Mouse (Mus musculus): ENCODE data around the gene S100a13. TPM values are rescaled to one million over a fixed set of nuclear protein-coding genes. Genes with fewer than 3 reads are reported as not detected.

Gene S100a13
- polyA plus RNA-seq, 1 experiment from 2014 or later, result 7.8 TPM

DNA sequence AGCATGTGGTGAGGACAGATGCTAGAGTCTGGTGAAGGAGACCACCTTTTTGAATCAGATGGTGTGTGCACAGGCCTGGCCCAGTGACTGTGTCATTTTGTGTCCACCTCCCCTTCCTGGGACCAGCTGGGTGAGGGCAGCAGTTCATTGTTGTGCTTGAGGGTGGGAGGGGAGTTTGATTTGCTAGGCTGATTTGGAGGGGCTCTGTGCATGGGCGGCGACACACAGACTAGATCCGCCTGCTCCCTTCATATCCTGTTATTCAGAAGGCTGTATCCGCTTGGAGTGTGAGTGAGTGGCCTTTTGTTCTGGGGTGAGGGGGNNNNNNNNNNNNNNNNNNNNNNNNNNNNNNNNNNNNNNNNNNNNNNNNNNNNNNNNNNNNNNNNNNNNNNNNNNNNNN is 26.7 kb downstream of the S100a13 start:
- WGBS, result 63% methylated on average over 4 of the region's 4 CpGs
- no peak for DNase-seq (ENCODE audit: extremely low spot score, low spot score)
- peak overlapping the region; percentile 62 for H3K27ac ChIP-seq

GRCm38 (mm10) chr3:90549676-90550420 is 35.6 kb downstream of the S100a13 start:
- 72% methylated on average over 5 of the region's 5 CpGs for WGBS
- no peak overlapping the region for H3K4me3 ChIP-seq
- H3K4me1 ChIP-seq, result peaks cover 9% of the 10 kb centered on the region
- DNase-seq (ENCODE audit: extremely low spot score, low spot score), result no peak
- no peaks in the 10 kb centered on the region for H3K36me3 ChIP-seq (replicated peaks)
- H3K9me3 ChIP-seq, result no peaks in the 10 kb centered on the region
- H3K27me3 ChIP-seq (ENCODE audit: poor library complexity, severe bottlenecking), result no peaks in the 10 kb centered on the region
- no peak overlapping the region for H3K27ac ChIP-seq

More for the DNA sequence above, 26.7 kb downstream of the S100a13 start:
- no peaks in the 10 kb centered on the region for H3K36me3 ChIP-seq (replicated peaks)
- H3K4me3 ChIP-seq, result no peak overlapping the region
- H3K9me3 ChIP-seq, result no peaks in the 10 kb centered on the region
- H3K27me3 ChIP-seq (ENCODE audit: poor library complexity, severe bottlenecking), result no peaks in the 10 kb centered on the region; the same call in 1 of the 2 replicates
- H3K4me1 ChIP-seq, result peaks cover 24% of the 10 kb centered on the region

DNA sequence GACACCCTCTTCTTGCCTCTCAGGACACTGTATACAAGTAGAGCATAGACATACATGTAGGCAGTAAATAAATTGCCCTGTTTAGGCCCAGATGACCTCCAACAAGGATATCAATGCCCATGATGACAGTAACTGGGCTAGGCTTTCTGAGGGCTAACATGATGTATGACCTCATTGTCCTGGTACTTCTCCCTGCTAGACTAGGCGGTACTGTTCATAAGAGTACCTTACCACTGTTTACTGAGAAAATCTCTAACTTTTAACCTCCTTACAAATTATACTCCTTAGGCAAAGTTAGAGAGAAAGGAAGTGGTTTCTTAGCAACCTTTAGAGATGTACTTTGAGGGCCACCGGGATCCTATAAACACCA is 36.2 kb downstream of the S100a13 start:
- no peak for DNase-seq (ENCODE audit: extremely low spot score, low spot score)
- no peaks in the 10 kb centered on the region for H3K36me3 ChIP-seq (replicated peaks)
- 92% methylated on average over 2 of the region's 2 CpGs for whole genome bisulfite sequencing
- H3K27ac ChIP-seq, result no peak overlapping the region
- H3K4me3 ChIP-seq, result no peak overlapping the region
- no peaks in the 10 kb centered on the region for H3K27me3 ChIP-seq (ENCODE audit: poor library complexity, severe bottlenecking)
- no peaks in the 10 kb centered on the region for H3K9me3 ChIP-seq
- H3K4me1 ChIP-seq, result peaks cover 9% of the 10 kb centered on the region

- no peaks in the 10 kb centered on the region for H3K9me3 ChIP-seq
- no peaks in the 10 kb centered on the region for H3K36me3 ChIP-seq (replicated peaks)
- no peaks in the 10 kb centered on the region for H3K27me3 ChIP-seq (ENCODE audit: poor library complexity, severe bottlenecking)
- no peak overlapping the region for H3K27ac ChIP-seq
- H3K4me3 ChIP-seq, result no peak overlapping the region
- WGBS, result 74% methylated on average over 2 of the region's 2 CpGs
- DNase-seq (ENCODE audit: extremely low spot score, low spot score), result no peak
- H3K4me1 ChIP-seq, result peaks cover 13% of the 10 kb centered on the region
Observed at GRCm38 (mm10) chr3:90552231-90552630, 38.0 kb downstream of the S100a13 start.

GRCm38 (mm10) chr3:90555954-90556353 is 41.7 kb downstream of the S100a13 start:
- Histone ChIP-seq H3K27ac (no peak overlapping the region), H3K36me3 (replicated peaks) (no peaks in the 10 kb centered on the region), H3K4me3 (no peak overlapping the region), H3K4me1 (peaks cover 4% of the 10 kb centered on the region; the same call in 1 of the 2 replicates), H3K27me3 (ENCODE audit: poor library complexity, severe bottlenecking) (no peaks in the 10 kb centered on the region), H3K9me3 (no peaks in the 10 kb centered on the region)
- 65% methylated on average over 5 of the region's 5 CpGs for WGBS
- DNase-seq (ENCODE audit: extremely low spot score, low spot score), result no peak

DNA sequence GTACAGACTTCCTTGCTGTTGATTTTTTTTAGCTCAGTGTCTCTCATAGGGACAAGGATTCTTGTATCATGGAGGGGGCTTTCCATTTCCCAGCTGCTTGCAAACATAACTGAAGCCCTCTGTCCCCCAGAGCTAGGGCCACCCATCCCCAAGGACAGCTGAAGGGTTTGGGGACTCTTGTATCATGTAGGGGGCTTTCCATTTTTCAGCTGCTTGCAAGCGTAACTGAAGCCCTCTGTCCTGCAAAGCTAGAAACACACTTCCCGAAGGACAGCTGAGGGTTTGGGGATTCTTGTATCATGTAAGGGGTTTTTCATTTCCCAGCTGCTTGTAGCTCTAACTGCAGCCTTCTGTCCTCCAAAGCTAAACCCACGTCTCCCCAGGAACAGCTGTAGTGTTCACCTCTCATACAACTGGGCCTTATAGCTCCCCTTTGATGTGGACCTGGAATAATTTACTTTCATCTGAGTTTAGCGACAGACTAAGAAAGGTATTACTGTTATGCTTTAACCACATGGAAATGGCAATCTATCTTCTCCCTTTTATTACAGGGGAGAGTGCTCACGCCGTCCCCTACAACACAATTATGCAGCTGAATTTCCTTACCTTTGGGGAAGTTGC is 45.9 kb downstream of the S100a13 start, which contains the start of gene S100a3:
TSS of gene S100a3 (plus strand) at position 571 of the 621 bp plus-strand sequence.
- H3K9me3 ChIP-seq, result no peaks in the 10 kb centered on the region
- 87% methylated on average over 6 of the region's 6 CpGs for WGBS
- peaks cover 4% of the 10 kb centered on the region; the same call in 1 of the 2 replicates for H3K4me1 ChIP-seq
- no peak within 1 kb of the TSS for H3K27ac ChIP-seq
- H3K36me3 ChIP-seq (replicated peaks), result no peaks in the 10 kb centered on the region
- DNase-seq (ENCODE audit: extremely low spot score, low spot score), result no peak
- H3K27me3 ChIP-seq (ENCODE audit: poor library complexity, severe bottlenecking), result no peaks in the 10 kb centered on the region
- H3K4me3 ChIP-seq, result no peak within 1 kb of the TSS

Other genes starting within 250 kb of the S100a13 start
- gene Dennd4b, start 249.2 kb upstream of the S100a13 start, polyA plus RNA-seq (2016; fragmentation: Nextera tagmentation; extraction: Ambion mirVana), result 7.0 and 7.2 TPM in 2 replicates
- gene Gatad2b, start 221.3 kb upstream of the S100a13 start, polyA plus RNA-seq (2016; fragmentation: Nextera tagmentation; extraction: Ambion mirVana), result 12.4 and 14.4 TPM in 2 replicates
- gene Slc27a3, start 124.5 kb upstream of the S100a13 start, polyA plus RNA-seq (2016; fragmentation: Nextera tagmentation; extraction: Ambion mirVana), result 18.8 and 20.9 TPM in 2 replicates
- 40.9 and 41.9 TPM in 2 replicates for gene Ints3, start 80.8 kb upstream of the S100a13 start, polyA plus RNA-seq (2016; fragmentation: Nextera tagmentation; extraction: Ambion mirVana)
- gene Npr1, start 48.6 kb upstream of the S100a13 start, polyA plus RNA-seq (2016; fragmentation: Nextera tagmentation; extraction: Ambion mirVana), result 2.0 and 2.3 TPM in 2 replicates
- gene Ilf2, start 38.3 kb upstream of the S100a13 start, polyA plus RNA-seq (2016; fragmentation: Nextera tagmentation; extraction: Ambion mirVana), result 344 and 355 TPM in 2 replicates
- 58.9 and 59.6 TPM in 2 replicates for gene Snapin, start 23.4 kb upstream of the S100a13 start, polyA plus RNA-seq (2016; fragmentation: Nextera tagmentation; extraction: Ambion mirVana)
- gene Chtop, start 4.9 kb upstream of the S100a13 start, polyA plus RNA-seq (2016; fragmentation: Nextera tagmentation; extraction: Ambion mirVana), result 176 and 192 TPM in 2 replicates
- gene S100a1, start within 50 bp of the S100a13 start, polyA plus RNA-seq (2016; fragmentation: Nextera tagmentation; extraction: Ambion mirVana), result 4.4 and 7.9 TPM in 2 replicates
- gene S100a14, start 12.4 kb downstream of the S100a13 start, polyA plus RNA-seq (2016; fragmentation: Nextera tagmentation; extraction: Ambion mirVana), result not detected in 2 replicates
- gene S100a16, start 22.8 kb downstream of the S100a13 start, polyA plus RNA-seq (2016; fragmentation: Nextera tagmentation; extraction: Ambion mirVana), result 25.8 and 26.5 TPM in 2 replicates
- gene S100a3, start 46.1 kb downstream of the S100a13 start, polyA plus RNA-seq (2016; fragmentation: Nextera tagmentation; extraction: Ambion mirVana), result not detected in 2 replicates
- gene S100a2, start 75.8 kb downstream of the S100a13 start, polyA plus RNA-seq (2016; fragmentation: Nextera tagmentation; extraction: Ambion mirVana), result not detected in 2 replicates
- not detected in 2 replicates for gene Gm42674, start 87.5 kb downstream of the S100a13 start, polyA plus RNA-seq (2016; fragmentation: Nextera tagmentation; extraction: Ambion mirVana)
- 0.47 TPM in 1 of 2 replicates, not detected in the other for gene S100a4, start 89.3 kb downstream of the S100a13 start, polyA plus RNA-seq (2016; fragmentation: Nextera tagmentation; extraction: Ambion mirVana)
- not detected in 2 replicates for gene S100a5, start 94.1 kb downstream of the S100a13 start, polyA plus RNA-seq (2016; fragmentation: Nextera tagmentation; extraction: Ambion mirVana)
- 22.4 and 23.2 TPM in 2 replicates for gene S100a6, start 98.4 kb downstream of the S100a13 start, polyA plus RNA-seq (2016; fragmentation: Nextera tagmentation; extraction: Ambion mirVana)
- not detected in 2 replicates for gene S100a7a, start 139.6 kb downstream of the S100a13 start, polyA plus RNA-seq (2016; fragmentation: Nextera tagmentation; extraction: Ambion mirVana)
- gene S100a8, start 154.5 kb downstream of the S100a13 start, polyA plus RNA-seq (2016; fragmentation: Nextera tagmentation; extraction: Ambion mirVana), result 0.33 TPM in 1 of 2 replicates, not detected in the other
- not detected in 2 replicates for gene S100a9, start 181.3 kb downstream of the S100a13 start, polyA plus RNA-seq (2016; fragmentation: Nextera tagmentation; extraction: Ambion mirVana)
- not detected in 2 replicates for gene Pglyrp4, start 212.5 kb downstream of the S100a13 start, polyA plus RNA-seq (2016; fragmentation: Nextera tagmentation; extraction: Ambion mirVana)

All from forebrain, embryonic 10.5 days (tissue).